Mouse (Mus musculus) cortical plate, adult 2 months (tissue): ENCODE results near the gene Fgf14. TPM values are rescaled to one million over a fixed set of nuclear protein-coding genes. Genes with fewer than 3 reads are reported as not detected.
A peak's percentile ranks its signal among the peaks of the same experiment; 100 is the strongest.

Experiments used
- H3K27ac ChIP-seq: fragments of 200-500 bp; 2 replicates; pipeline ENCODE4 v1.5.1; 2012; ENCODE audit warnings: low read length, control low read depth, inconsistent platforms; ENCODE audit not compliant: insufficient read depth
- H3K4me1 ChIP-seq: fragments of 200-500 bp; 2 replicates; pipeline ENCODE4 v1.6.1; 2011; ENCODE audit warnings: low read length; ENCODE audit not compliant: control insufficient read depth, insufficient read depth
- H3K4me3 ChIP-seq: fragments of 200-500 bp; 2 replicates; pipeline ENCODE4 v1.5.1; 2011; ENCODE audit warnings: mild to moderate bottlenecking, low read length, control low read depth; ENCODE audit not compliant: insufficient read depth
- CTCF ChIP-seq: fragments of 200-500 bp; IDR thresholded peaks from 2 replicates; pipeline ENCODE4 v1.5.1; 2011; ENCODE audit warnings: mild to moderate bottlenecking, control low read depth, low read length; ENCODE audit not compliant: insufficient read depth; ENCODE audit errors: extremely low read depth
- POLR2A ChIP-seq: fragments of 200-500 bp; IDR thresholded peaks from 2 replicates; pipeline ENCODE4 v1.6.1; 2011; ENCODE audit warnings: mild to moderate bottlenecking, low read length, control low read depth; ENCODE audit not compliant: insufficient read depth; ENCODE audit errors: extremely low read depth
- polyA plus RNA-seq: library from polyadenylated mRNA; depleted of rRNA; stranded (reverse); fragments of >200 nt; gene quantifications from 2 replicates; pipeline ENCODE4 v1.2.3, GENCODE M21; 2012

Gene Fgf14
- polyA plus RNA-seq, 1 experiment, result 24.8 TPM

DNA sequence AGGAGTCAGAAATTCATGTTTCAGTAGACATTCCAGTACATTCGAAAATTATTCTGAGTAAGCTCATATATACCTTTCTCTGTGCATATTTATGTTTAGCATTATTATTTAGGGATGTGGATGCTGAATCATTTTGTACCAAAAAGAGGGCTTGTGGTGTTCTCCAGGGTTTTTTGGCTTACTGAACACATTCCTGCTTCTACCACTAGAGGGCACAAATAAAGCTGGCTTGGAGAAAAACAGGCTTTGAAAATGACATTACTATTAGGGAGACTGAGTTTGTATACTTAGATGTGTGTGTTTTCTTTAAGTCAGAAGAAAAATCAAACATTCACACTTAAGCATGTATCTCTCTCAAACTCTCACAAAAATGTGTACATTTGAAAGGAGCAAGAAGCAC lies 266.0 kb downstream of the Fgf14 start:
- Histone ChIP-seq H3K27ac (no peak overlapping the region), H3K4me1 (no peaks in the 10 kb centered on the region), H3K4me3 (no peak overlapping the region)
- TF ChIP-seq CTCF (peak; percentile 30; the same call in 1 of the 2 replicates), POLR2A (no peak)

DNA sequence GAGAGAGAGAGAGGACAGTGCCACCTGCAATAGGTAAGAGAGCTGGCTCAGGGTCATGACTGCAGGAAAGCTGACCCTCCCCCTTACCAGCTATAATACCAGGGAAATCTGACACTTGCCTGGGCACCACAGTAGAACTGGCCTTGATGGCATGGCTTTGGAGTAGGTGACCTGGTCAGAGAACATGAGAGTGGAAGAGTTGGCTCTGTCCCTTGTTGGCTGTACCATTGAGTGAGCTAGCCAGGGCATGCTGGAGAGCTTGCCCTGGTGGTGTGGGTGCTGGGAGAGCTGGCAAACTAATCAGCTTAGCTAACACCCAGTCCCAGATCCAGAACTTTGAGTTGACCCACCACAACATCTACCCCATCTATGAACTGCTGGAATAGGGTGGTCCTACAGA lies 348.5 kb downstream of the Fgf14 start:
- TF ChIP-seq POLR2A (no peak), CTCF (no peak)
- no peak overlapping the region for H3K4me3 ChIP-seq
- H3K27ac ChIP-seq, result no peak overlapping the region
- H3K4me1 ChIP-seq, result no peaks in the 10 kb centered on the region

DNA sequence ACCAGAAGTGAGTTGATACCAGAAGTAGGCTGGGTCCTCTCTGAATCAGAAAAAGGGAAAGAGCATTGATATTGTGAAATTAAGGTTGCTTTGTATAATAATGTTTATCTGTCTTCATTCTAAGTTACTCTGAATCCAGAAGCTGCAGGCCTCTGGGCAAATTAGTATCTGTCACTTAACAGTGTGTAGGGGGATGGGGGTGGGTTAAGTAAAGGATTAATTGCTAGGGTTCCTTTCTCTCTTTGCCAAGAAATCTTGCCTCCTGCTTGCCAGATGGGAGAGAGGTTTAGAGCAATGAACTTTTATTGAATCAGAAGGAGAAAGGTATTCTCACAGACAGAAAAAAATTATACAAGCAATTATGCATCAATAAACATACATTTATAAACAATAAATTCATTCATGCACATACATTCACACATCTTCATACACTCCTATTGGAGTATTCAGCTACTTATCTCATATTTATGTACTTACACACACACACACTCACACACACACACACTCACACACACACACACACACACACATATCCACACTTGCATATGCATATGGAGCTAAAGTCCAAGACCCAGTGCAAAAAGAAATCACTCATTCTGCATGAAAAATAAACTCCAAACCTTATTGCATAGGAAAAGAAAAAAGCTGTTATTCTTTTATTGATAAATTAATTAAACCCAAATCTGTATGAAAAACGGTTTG lies 357.8 kb downstream of the Fgf14 start:
- TF ChIP-seq POLR2A, result no peak
- TF ChIP-seq CTCF, result no peak
- Histone ChIP-seq H3K4me3 (no peak overlapping the region), H3K27ac (no peak overlapping the region), H3K4me1 (no peaks in the 10 kb centered on the region; the same call in 1 of the 2 replicates)

DNA sequence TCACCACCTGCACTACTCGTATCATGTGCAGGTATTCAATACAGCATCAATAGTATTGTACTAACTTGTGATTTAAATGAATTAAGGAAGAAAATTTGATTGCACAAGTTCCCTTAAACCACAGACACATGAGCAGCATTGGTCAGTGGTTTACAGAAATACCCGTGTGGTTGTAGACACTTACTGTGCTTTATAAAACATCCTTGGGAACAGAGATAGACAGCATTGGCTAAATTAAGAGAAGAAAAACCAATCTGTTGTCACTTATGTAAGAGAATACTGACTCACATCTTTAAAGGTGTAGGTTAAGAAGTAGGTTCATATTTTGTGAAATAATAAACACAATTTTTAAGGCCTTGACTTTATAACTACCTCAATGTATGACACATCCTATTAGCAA lies 361.4 kb downstream of the Fgf14 start:
- H3K4me3 ChIP-seq, result no peak overlapping the region
- TF ChIP-seq CTCF, result no peak
- no peak for TF ChIP-seq POLR2A
- no peaks in the 10 kb centered on the region; the same call in 1 of the 2 replicates for H3K4me1 ChIP-seq
- no peak overlapping the region for H3K27ac ChIP-seq

DNA sequence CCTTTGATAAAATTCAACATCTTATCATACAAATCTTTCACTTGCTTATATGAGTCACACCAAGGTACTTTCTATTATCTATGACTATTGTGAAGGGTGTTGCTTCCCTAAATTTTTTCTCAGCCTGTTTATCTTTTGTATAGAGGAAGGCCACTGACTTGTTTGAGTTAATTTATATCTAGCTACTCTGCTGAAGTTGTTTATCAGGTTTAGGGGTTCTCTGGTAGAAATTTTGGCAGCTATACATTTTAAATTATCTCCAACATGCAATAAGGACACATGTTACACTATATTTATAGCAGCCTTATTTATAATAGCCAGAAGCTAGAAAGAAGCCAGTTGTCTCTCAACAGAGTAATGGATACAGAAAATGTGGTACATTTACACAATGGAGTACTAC lies 389.9 kb downstream of the Fgf14 start:
- Histone ChIP-seq H3K4me3 (no peak overlapping the region), H3K27ac (no peak overlapping the region), H3K4me1 (no peaks in the 10 kb centered on the region)
- TF ChIP-seq CTCF (no peak), POLR2A (no peak)

DNA sequence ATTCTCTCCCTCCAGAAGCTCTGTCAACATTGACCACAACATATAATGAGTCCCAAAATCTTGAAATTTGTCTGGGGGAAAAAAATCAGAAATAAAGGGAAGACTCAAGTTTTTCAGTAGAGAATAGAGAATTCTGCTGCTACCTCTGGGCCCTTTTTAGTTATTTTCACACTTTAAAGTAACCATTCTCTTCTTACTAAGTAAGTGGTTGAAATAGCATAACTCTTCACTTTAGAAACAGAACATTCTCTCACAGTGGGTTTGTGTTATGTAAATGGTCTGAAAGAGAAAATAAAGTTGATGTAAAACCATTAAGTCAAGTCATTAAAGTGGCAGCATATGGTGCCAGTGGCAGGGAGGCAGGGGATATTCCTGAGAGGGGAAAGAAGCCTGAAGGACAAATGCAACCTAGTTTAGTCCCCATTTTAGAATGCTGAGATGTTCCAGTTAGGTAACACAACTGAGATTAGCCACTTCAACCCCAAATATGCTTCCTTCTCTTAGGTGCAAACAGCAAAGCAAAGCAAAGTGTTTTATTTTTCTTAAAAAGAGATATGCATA lies 398.5 kb downstream of the Fgf14 start:
- Histone ChIP-seq H3K4me1 (no peaks in the 10 kb centered on the region), H3K4me3 (no peak overlapping the region), H3K27ac (no peak overlapping the region)
- no peak for TF ChIP-seq POLR2A
- no peak for TF ChIP-seq CTCF

DNA sequence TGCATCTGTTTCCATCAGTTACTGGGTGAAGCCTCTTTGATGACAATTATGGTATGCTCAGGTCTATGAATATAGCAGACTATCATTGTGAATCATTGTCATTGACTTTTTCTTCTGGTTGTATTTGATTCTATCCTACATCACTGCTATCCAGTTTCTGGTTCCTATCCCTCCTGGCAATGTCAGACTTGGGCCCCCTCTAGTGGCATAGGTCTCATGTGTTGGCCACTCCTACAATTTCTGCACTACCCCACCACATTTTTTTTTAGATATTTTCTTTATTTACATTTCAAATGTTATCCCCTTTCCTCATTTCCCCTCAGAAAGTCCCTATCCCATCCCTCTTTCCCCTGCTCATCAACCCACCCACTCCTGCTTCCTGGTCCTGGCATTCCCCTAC lies 409.9 kb downstream of the Fgf14 start:
- Histone ChIP-seq H3K4me1 (no peaks in the 10 kb centered on the region), H3K4me3 (no peak overlapping the region)
- TF ChIP-seq POLR2A, result no peak
- TF ChIP-seq CTCF, result peak; percentile 9; the same call in 1 of the 2 replicates

DNA sequence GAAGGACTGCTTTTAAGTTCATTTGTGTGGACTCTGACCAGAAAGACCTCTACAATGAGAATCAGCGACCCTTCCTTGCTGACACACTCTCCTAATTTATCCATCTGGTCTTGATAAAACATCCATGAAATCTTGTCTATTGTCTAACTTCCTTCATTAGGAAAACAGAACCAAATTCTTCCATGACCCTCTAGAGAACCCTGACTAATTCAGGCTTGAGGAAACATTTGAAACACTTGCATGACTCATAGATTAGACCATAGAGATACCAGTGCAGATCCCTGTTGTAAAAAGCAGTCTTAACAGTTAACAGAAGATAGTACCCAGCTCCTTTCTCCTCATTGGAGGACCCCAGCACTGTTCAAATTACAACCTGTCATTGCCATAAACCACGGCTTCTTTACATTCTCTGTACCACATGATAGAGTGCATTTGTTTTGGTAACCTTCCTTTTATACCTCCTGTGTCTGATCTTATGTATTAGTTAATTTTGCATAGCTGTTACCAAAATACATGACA lies 412.3 kb downstream of the Fgf14 start:
- H3K4me3 ChIP-seq, result no peak overlapping the region
- TF ChIP-seq CTCF (no peak), POLR2A (no peak)
- H3K4me1 ChIP-seq, result no peaks in the 10 kb centered on the region
- H3K27ac ChIP-seq, result no peak overlapping the region

More for the DNA sequence above, 409.9 kb downstream of the Fgf14 start:
- no peak overlapping the region for H3K27ac ChIP-seq

DNA sequence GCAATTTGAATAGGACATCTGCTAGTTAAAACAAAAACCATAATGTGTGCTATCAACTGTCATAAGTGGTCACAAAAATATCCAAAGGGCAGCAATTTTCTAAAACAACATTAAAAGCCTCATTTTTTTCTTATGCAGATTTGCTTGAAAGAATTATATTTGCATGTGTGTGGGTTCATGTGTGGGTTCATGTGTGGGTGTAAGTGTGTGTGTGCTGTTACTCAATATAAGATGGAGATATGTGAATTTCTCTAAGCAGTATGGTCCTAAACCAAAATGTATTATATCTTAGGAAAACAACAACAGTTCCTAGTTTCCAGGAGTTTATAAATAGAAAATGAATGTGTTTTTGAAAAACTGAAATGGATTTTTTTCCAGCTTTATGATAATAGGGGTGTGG lies 413.7 kb downstream of the Fgf14 start:
- Histone ChIP-seq H3K27ac (no peak overlapping the region), H3K4me1 (no peaks in the 10 kb centered on the region), H3K4me3 (no peak overlapping the region)
- TF ChIP-seq CTCF (no peak), POLR2A (no peak)

DNA sequence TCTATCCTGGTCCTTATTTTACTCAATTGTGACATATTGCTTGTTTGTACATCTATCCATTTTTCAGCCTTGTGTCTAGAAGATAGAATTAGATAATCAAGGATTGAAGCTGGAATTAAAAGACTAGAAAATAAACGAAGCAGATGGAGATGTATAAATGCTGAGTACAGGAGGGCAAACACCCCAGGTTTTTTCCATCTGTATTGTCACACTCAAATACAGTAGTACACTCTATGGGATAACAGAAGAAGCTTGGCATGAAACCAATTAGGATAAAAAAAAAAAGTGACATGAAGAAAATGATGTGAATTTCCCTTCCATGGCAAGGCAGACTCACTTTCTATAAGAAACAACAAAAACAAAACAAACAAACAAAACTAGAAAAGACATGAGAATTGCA lies 429.4 kb downstream of the Fgf14 start:
- TF ChIP-seq CTCF (no peak), POLR2A (no peak)
- no peak overlapping the region for H3K4me3 ChIP-seq
- H3K27ac ChIP-seq, result no peak overlapping the region
- H3K4me1 ChIP-seq, result no peaks in the 10 kb centered on the region
